Mouse (Mus musculus): ENCODE results near the gene Rnaseh2a. TPM values are rescaled to one million over a fixed set of nuclear protein-coding genes. Genes with fewer than 3 reads are reported as not detected.

Gene Rnaseh2a
- polyA plus RNA-seq, 1 experiment, result not detected

DNA sequence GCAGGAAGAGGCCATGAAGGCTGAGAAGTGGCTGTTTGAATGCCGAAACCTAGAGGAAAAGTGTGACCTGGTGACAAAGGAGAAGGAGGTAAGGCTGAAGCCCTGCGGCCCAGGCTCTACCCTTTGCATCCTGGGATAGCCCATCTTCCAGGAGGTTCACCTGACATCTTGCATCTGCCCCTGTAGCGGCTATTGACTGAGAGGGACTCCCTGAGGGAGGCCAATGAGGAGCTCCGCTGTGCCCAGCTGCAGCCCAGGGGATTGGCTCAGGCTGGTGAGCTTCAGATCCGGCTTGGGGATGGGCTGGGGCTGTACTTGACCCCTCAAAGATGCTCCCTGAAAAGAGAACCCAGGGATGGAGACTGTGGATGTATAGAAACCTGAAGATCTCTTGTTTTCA is 27.4 kb upstream of the Rnaseh2a start:
- Histone ChIP-seq H3K4me3 (ENCODE audit: insufficient read depth, low read depth, low read length) (no peak overlapping the region), H3K4me1 (ENCODE audit: control insufficient read depth, insufficient read depth, low read length) (peaks cover 10% of the 10 kb centered on the region), H3K27ac (ENCODE audit: insufficient read depth, low read depth, low read length) (no peak overlapping the region)
- 89% methylated on average over 5 of the region's 5 CpGs for WGBS
- no peak for TF ChIP-seq CTCF (IDR thresholded peaks at IDR 0.05; ENCODE audit: insufficient read depth, low read depth, low read length)
- TF ChIP-seq POLR2A (IDR thresholded peaks at IDR 0.05; ENCODE audit: insufficient read depth, low read depth, low read length), result no peak

- Histone ChIP-seq H3K27ac (ENCODE audit: insufficient read depth, low read depth, low read length) (no peak overlapping the region), H3K4me3 (ENCODE audit: insufficient read depth, low read depth, low read length) (no peak overlapping the region), H3K4me1 (ENCODE audit: control insufficient read depth, insufficient read depth, low read length) (peaks cover 16% of the 10 kb centered on the region)
- WGBS, result 24% methylated on average over 25 of the region's 25 CpGs
- TF ChIP-seq POLR2A (IDR thresholded peaks at IDR 0.05; ENCODE audit: insufficient read depth, low read depth, low read length) (no peak), CTCF (IDR thresholded peaks at IDR 0.05; ENCODE audit: insufficient read depth, low read depth, low read length) (no peak)
These were observed 26.1 kb upstream of the Rnaseh2a start for GRCm38 (mm10) chr8:84995680-84996079.

DNA sequence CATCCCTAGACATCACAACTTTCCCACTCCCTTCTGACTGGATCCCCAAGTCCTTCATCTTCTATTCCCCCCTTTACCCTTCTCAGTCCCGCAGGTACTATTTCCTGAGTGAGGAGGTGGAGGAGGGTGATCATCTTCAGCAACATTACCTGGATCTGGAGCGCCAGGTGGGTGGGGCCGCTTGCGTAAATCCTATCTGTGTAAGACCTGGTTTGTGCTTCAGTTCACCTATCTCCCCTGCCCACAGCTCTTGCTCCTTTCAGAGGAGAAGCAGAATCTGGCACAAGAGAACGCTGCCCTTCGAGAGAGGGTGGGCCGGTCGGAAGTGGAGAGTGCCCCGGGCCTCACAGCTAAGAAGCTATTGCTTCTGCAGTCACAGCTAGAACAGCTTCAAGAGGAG is 24.8 kb upstream of the Rnaseh2a start:
- Histone ChIP-seq H3K27ac (ENCODE audit: insufficient read depth, low read depth, low read length) (no peak overlapping the region), H3K4me3 (ENCODE audit: insufficient read depth, low read depth, low read length) (no peak overlapping the region), H3K4me1 (ENCODE audit: control insufficient read depth, insufficient read depth, low read length) (peaks cover 18% of the 10 kb centered on the region)
- 96% methylated on average over 9 of the region's 9 CpGs for WGBS
- TF ChIP-seq POLR2A (IDR thresholded peaks at IDR 0.05; ENCODE audit: insufficient read depth, low read depth, low read length) (no peak), CTCF (IDR thresholded peaks at IDR 0.05; ENCODE audit: insufficient read depth, low read depth, low read length) (no peak)

- Histone ChIP-seq H3K4me3 (ENCODE audit: insufficient read depth, low read depth, low read length) (peak overlapping the region; percentile 66), H3K4me1 (ENCODE audit: control insufficient read depth, insufficient read depth, low read length) (peaks cover 16% of the 10 kb centered on the region), H3K27ac (ENCODE audit: insufficient read depth, low read depth, low read length) (no peak overlapping the region)
- no peak for TF ChIP-seq CTCF (IDR thresholded peaks at IDR 0.05; ENCODE audit: insufficient read depth, low read depth, low read length)
- no peak for TF ChIP-seq POLR2A (IDR thresholded peaks at IDR 0.05; ENCODE audit: insufficient read depth, low read depth, low read length)
- 2% methylated on average over 15 of the region's 15 CpGs for WGBS
These were observed 21.3 kb upstream of the Rnaseh2a start for GRCm38 (mm10) chr8:84990836-84991235.

GRCm38 (mm10) chr8:84990349-84990748 is 20.8 kb upstream of the Rnaseh2a start, which contains the start of gene Hook2:
Gene Hook2 (plus strand): TSS chr8:84990603.
- Histone ChIP-seq H3K4me1 (ENCODE audit: control insufficient read depth, insufficient read depth, low read length) (peaks cover 17% of the 10 kb centered on the region), H3K4me3 (ENCODE audit: insufficient read depth, low read depth, low read length) (peak within 1 kb of the TSS; percentile 66), H3K27ac (ENCODE audit: insufficient read depth, low read depth, low read length) (peak within 1 kb of the TSS; percentile 53)
- TF ChIP-seq POLR2A (IDR thresholded peaks at IDR 0.05; ENCODE audit: insufficient read depth, low read depth, low read length), result peak; percentile 71; the same call in 1 of the 2 replicates
- TF ChIP-seq CTCF (IDR thresholded peaks at IDR 0.05; ENCODE audit: insufficient read depth, low read depth, low read length), result no peak; the same call in 1 of the 2 replicates
- under 1% methylated on average over 28 of the region's 28 CpGs for WGBS

DNA sequence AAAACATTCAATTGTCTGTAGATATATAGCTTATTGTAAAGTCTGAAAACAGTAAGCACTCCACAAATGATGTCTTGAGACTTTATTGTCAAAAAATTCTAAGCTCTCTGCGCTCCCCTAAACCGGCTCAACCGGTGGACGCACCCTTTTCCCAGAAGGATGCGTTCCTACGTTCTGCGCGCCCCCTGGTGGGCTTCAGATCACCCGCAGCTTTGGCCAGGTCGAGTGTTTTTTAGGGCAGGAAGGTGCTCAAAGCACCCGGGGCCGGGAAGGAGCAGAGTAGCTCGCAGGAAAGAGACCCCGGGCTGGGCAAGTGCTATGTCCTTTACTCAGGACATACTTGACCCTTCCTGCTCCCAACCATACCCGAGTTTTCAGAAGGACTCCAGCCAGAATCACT is 20.2 kb upstream of the Rnaseh2a start:
- TF ChIP-seq CTCF (IDR thresholded peaks at IDR 0.05; ENCODE audit: insufficient read depth, low read depth, low read length) (peak; percentile 91), POLR2A (IDR thresholded peaks at IDR 0.05; ENCODE audit: insufficient read depth, low read depth, low read length) (no peak)

GRCm38 (mm10) chr8:84989311-84989731 is 19.8 kb upstream of the Rnaseh2a start:
- 8% methylated on average over 15 of the region's 15 CpGs for WGBS
- no peak overlapping the region for H3K4me3 ChIP-seq (ENCODE audit: insufficient read depth, low read depth, low read length)
- no peak for TF ChIP-seq CTCF (IDR thresholded peaks at IDR 0.05; ENCODE audit: insufficient read depth, low read depth, low read length)
- no peak for TF ChIP-seq POLR2A (IDR thresholded peaks at IDR 0.05; ENCODE audit: insufficient read depth, low read depth, low read length)

More for the DNA sequence above, 20.2 kb upstream of the Rnaseh2a start:
- WGBS, result 0% methylated on average over 15 of the region's 15 CpGs
- Histone ChIP-seq H3K4me3 (ENCODE audit: insufficient read depth, low read depth, low read length) (peak overlapping the region; percentile 43), H3K4me1 (ENCODE audit: control insufficient read depth, insufficient read depth, low read length) (peaks cover 22% of the 10 kb centered on the region), H3K27ac (ENCODE audit: insufficient read depth, low read depth, low read length) (peak overlapping the region; percentile 53)

GRCm38 (mm10) chr8:84987903-84988302 is 18.3 kb upstream of the Rnaseh2a start:
- H3K4me3 ChIP-seq (ENCODE audit: insufficient read depth, low read depth, low read length), result no peak overlapping the region
- WGBS, result 80% methylated on average over 2 of the region's 2 CpGs
- H3K27ac ChIP-seq (ENCODE audit: insufficient read depth, low read depth, low read length), result no peak overlapping the region
- H3K4me1 ChIP-seq (ENCODE audit: control insufficient read depth, insufficient read depth, low read length), result peaks cover 25% of the 10 kb centered on the region
- TF ChIP-seq POLR2A (IDR thresholded peaks at IDR 0.05; ENCODE audit: insufficient read depth, low read depth, low read length), result no peak
- no peak for TF ChIP-seq CTCF (IDR thresholded peaks at IDR 0.05; ENCODE audit: insufficient read depth, low read depth, low read length)

More at GRCm38 (mm10) chr8:84989311-84989731, 19.8 kb upstream of the Rnaseh2a start:
- H3K4me1 ChIP-seq (ENCODE audit: control insufficient read depth, insufficient read depth, low read length), result peaks cover 25% of the 10 kb centered on the region
- H3K27ac ChIP-seq (ENCODE audit: insufficient read depth, low read depth, low read length), result no peak overlapping the region

DNA sequence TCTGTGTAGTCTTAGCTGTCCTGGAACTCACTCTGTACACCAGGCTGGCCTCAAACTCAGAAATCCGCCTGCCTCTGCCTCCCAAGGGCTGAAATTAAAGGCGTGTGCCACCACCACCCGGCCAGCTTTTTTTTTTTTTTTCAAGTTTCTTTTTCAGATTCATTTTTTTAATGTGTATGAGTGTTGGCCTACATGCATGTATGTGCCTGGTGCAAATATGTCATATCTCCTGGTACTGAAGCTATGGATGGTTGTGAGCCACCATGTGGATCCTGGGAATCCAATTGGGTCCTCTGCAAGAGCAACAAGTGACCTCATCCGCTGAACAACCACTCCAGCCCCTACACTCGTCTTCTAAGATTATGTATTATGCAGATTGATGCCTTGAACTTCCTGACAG is 17.8 kb upstream of the Rnaseh2a start:
- peaks cover 25% of the 10 kb centered on the region for H3K4me1 ChIP-seq (ENCODE audit: control insufficient read depth, insufficient read depth, low read length)
- WGBS, result 87% methylated on average over 5 of the region's 5 CpGs
- TF ChIP-seq POLR2A (IDR thresholded peaks at IDR 0.05; ENCODE audit: insufficient read depth, low read depth, low read length) (no peak), CTCF (IDR thresholded peaks at IDR 0.05; ENCODE audit: insufficient read depth, low read depth, low read length) (no peak)
- no peak overlapping the region for H3K4me3 ChIP-seq (ENCODE audit: insufficient read depth, low read depth, low read length)
- H3K27ac ChIP-seq (ENCODE audit: insufficient read depth, low read depth, low read length), result no peak overlapping the region
